Mouse (Mus musculus): ENCODE results near the gene Six3.

The Six3 gene

DNA sequence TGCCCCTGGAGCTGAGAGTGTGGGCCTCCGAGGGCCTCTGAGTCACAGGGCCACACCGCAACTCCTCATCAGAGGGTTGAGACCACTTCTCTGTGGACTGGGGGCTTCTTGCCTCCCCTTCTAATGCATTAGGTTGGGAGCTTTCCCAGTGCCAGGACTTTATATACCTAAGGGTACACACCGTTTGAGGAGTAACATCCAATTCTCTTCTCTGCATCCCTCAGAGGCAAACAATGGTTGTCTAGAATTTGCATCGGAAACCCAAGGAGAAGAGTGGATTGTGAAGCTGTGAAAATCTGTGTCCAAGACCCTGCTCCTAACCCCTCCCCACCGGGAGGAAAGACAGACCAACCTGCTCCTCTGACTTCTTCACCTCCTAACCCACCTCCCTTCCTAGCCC, 14.3 kb downstream of the Six3 start:
- DNase-seq = no peak

DNA sequence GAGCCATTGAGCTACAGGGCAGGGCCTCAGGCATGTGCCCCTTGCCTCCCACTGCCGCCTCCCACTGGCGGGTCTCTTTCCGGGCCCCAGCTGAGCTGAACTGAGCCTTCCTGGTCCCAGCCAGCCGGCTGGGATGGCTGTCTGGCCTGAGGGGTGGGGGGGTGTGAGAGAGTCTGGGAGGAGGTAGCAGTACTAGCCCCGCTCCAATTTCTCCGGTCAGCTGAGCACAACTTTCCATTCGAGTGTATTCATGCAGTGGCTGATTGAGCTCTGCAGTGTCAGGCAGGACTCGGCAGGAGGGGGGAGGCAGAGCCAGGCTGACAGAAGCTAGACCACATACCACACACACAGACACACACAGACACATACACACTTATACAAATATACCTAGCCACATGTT, 15.4 kb downstream of the Six3 start:
- no peak for DNase-seq

DNA sequence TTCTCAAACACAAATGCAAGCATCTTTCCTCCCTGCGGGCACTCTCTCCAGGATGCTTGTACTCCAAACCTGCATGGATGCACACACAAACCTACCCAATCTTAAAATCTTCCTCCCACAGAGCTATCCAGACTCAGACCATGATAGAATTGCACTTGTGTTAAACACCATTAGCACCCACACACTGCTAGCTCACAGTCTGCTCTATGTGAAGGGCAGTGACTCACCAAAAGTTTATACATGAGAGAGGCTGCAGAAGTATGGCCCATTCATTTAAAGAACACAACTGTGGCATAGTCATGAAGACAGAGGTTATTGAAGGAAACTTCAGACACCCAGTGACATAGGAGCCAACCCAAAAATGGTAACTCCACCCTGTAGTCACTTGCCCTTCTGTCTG, 16.0 kb downstream of the Six3 start:
- no peak for DNase-seq

DNA sequence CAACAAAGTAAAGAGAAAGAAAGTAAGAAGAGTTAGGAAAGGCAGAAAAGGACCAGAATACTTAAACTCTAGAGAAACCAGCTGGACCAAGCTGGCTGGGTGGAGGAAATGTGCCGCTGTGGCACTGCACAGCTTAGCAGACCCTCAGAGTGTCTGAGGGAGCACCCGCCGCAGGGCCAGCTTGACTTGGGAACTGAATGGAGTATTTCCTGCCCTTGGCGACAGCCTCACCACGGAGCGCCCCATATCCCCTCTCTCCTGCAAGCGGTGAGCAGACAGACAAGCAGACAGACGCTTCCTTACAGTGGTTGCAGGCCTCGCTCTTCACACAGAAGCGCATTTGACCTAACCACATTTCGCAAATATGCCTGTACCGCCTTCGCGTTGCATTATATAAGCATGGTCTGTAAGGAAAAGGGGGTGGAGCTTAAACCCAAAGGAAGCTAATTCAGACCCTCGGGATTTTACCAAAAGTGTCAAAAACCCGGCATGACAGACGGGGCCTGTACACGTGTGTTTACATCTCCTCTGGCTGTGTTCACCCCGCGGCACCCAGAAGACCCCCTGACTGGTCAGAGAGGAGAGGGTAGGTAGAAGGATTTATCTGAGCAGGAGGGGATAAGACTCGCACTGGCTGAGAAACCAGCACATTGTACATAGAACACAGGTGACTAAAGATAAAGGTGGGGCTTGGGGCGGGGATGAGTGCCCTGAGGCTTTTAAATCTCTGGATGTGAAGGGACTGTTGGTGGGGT, 17.1 kb downstream of the Six3 start:
- no peak for DNase-seq

DNA sequence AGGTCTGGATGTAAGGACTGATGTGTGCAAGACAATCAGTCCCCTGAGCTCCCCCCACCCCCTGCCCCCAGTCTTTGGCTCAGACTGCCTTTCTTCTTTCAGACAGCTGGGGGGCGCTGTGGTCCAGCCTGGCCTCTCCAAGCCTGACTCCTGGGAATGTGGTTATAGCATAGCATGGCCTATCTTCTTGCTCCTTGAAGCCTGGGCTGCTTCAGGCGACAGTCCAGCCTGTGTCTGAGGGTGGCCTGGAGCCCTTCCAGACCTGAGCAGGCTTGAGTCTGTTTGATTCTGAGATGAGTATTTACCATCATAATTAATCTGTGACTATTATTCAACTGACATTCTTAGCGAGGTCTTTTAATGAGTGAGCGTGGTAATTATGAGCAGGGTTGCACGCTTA, 17.7 kb downstream of the Six3 start:
- DNase-seq = no peak

DNA sequence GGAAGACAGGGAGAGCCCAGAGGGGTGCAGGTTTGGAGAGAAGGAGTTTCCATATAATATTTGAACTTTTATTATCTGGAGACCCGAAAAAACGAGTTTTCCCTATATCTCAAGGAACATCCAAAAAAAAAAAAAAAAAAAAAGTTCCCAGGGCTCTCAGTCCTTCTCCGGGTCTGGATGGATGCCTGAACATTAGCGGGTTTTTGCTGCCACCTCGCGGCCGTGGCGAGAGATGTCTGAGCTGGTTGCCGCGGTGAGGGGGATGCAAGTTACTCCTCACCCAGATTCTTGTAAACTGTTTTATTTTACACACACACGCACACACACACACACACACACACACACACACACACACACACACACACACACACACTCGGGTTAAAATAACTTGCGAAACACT, 20.2 kb downstream of the Six3 start:
- peak; percentile 87 for DNase-seq

DNA sequence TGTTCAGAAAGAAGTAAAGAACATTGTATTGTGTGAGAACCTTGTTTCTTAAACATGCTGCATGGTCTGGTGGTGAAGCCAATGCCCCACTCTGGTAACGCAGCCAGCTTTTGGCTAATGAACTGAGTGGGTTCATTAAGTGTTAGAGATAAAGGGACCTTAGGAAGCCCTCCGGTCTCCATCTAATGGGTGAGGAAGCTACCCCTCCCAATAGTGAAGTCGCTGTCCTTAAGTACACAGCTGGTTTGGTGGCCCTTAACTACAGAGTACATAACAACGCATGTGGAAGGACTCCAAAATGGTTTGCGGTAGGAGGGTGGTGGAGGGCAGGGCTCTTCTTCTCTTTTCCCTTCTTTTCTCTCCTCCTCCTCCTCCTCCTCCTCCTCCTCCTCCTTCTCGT, 24.5 kb downstream of the Six3 start:
- DNase-seq = no peak

DNA sequence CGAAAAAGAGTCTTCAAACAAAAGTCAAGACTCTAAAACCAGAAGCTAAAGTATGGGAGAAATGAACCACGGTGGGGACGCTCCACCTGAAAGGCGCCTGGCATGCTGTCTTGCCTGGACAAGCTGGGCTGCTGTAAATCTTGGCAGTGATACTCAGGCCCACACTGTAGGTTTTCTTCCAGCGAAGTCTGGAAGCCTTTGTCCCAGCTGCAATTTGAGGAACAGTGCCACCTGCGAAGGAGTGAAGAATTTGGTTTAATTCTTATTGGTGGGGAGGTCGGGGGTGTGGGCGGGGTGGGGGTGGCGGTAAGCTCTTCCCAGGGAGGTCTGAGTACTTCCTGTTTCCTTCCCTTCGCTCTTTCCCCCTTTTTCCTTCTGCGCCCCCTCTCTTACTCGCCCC, 31.9 kb downstream of the Six3 start:
- DNase-seq = no peak

DNA sequence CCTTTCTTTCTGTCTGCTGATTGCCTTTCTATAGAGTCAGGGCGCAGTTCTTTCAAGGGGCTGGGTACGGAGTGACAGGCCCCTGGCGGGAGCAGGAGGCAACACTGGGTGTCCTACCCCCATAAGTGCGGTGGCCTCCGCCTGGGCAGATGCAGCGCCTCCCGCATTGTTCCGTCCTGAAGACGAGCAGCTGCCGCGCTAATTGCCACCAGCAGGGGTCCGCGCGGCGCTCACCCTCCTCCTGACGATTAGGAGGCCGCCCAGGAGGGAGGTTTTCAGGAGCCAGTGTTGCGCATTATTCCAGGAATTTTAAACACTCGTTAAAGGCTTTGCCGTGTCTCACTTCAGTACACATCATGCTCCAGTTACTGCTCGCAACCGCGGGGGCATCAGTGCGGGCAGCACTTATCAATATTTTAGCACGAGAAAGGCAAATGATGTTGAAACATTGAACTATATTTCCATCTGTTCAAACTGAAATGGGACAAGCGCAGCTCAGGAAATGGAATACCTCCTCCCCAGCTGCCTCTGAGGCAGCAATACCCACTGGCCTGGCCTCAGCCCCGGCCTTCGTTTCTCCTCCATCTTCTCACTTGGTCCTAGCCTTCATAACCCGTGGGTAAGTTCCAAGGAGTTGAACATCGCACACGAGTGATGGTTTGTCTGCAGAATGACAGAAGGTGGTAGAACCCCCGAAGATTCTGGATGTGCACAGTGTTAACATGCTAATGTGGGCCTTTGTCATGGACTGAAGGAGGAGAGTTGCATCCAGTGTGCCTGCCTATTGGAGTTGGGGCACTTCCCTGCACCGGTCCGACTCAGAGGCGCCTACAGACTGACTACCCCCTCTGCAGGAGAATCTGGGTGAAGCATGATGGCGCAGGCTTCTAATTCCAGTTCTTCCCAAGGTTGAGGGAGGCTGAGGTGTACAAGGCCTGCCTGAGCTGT, 32.6 kb downstream of the Six3 start:
- peak; percentile 57 for DNase-seq

DNA sequence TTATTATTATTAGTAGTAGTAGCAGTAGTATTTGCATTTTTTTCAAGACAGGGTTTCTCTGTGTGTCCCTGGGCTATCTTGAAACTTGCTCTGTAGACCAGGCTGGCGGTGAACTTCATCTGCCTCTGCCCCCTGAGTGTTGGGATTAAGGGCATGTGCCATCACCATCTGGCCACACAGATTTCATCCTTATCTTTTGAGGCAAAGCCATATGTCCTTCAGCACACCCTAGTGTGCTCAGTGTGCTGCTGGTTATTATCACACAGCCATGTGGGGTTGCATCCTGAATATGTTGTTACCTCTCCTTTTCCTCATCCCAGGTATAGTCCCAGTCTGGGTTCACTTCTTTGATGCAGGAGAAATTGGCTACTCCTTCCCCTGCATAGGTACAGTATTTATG, 46.6 kb downstream of the Six3 start:
- DNase-seq = no peak

DNA sequence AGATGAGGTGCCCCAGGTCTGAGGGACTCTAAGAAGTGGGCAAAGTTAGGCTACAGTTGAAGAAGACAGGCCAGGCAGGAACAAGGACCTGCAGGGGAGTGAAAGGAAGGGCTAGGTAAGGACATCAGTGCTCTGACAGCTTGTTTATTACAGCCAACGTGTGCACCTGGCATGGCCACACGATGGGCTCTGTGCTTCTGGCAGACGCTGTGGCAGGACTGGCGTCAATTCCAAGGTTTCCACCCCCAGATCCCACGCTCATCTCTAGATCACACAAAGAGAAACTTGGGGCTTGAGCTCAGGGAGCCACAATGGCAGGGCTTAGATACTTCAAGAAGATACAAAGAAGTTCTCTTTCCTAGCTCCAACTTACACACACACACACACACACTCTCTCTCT, 48.1 kb downstream of the Six3 start:
- DNase-seq = no peak

DNA sequence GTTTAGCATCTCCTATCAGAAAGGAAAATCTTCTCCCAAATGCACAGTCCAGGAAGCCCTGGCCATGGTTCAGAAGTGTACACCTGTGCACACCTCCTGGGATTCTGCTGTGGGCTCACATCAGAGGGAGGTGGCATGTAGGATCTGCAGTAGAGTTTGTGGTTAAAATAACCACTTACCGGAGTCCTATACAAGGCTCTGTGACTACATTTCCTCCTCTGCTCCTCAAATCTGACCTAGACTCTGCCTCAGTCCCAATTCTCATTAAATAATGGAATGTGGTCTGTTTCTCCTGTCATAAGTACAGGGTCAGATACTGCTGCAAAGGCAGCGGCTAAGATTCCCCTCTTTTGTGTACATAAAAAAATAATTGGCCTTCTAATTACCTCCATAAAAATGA, 50.8 kb downstream of the Six3 start:
- DNase-seq = no peak

DNA sequence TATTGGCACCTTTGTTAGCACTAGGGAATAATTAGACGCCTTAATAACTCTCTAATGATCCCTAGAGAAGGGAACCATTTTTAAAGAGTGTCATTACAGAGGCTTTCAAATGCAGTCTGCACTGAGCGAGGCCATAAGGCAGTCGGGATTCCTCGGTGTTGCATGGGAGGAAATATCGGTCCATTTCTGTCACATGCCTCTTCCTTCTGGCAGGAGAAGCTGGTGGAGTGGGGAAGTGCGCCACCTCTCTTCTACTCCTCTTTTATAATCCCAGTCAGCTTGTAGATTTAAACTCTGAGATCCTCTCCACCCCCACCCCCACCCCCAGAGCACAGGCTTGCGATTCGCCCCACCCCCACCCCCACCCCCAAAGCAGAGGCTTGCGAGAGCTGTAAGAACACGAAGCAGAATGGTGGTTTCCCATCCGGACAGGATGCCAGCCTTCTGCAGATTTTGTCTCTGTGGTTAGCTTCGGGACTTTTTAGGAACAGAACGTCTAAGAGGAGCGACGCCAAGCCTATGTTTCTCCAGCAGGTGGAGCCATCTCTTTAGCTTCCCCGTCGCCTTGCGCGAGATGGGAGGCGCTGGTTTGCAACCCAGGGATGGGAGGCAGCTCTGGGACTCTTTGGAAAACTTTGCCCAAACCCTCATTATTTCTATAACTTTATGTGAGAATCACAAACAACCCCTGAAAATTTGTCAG, 51.4 kb downstream of the Six3 start:
- peak; percentile 85 for DNase-seq

Measured in lung, postnatal 10 days (tissue).